Mouse (Mus musculus) lung, adult 10 weeks (tissue): ENCODE measurements around the gene Ggt7. TPM values are rescaled to one million over a fixed set of nuclear protein-coding genes. Genes with fewer than 3 reads are reported as not detected.

Experiments
- polyA plus RNA-seq: library from polyadenylated mRNA; stranded (reverse); fragments of 350-450 nt; fragmentation: Illumina TruSeq; extraction: RNeasy Lipid Tissue Mini Kit (QIAGEN cat#74804); gene quantifications from one replicate; pipeline ENCODE4 v1.2.3, GENCODE M21; 2014; ENCODE audit warnings: low read depth, low replicate concordance; ENCODE audit not compliant: insufficient read depth

The Ggt7 gene
- polyA plus RNA-seq: 1.4 TPM

GRCm38 (mm10) chr2:155517455-155518423 is at the start of gene Ggt7, which contains the start of gene Acss2:
Gene Ggt7, minus strand, starts transcription at chr2:155518237.
Gene Acss2, plus strand, starts transcription at chr2:155517948.

GRCm38 (mm10) chr2:155473570-155474088 is 44.4 kb downstream of the Ggt7 start, which contains the start of gene Ncoa6:
Gene Ncoa6, minus strand, starts transcription at chr2:155473894.

Other genes starting within 250 kb of the Ggt7 start
- gene Map1lc3a, start 241.9 kb downstream of the Ggt7 start, polyA plus RNA-seq: 275 TPM
- gene Pigu, start 160.8 kb downstream of the Ggt7 start, polyA plus RNA-seq: 25.2 TPM
- 58.4 TPM for gene Trp53inp2, start 137.2 kb downstream of the Ggt7 start, polyA plus RNA-seq
- gene Ncoa6, start 44.3 kb downstream of the Ggt7 start, polyA plus RNA-seq: 11.4 TPM
- gene Acss2, start 289 bp downstream of the Ggt7 start, polyA plus RNA-seq: 17.5 TPM
- 26.8 TPM for gene Gss, start 74.6 kb upstream of the Ggt7 start, polyA plus RNA-seq
- gene Myh7b, start 93.0 kb upstream of the Ggt7 start, polyA plus RNA-seq: not detected
- gene Trpc4ap, start 174.1 kb upstream of the Ggt7 start, polyA plus RNA-seq: 48.8 TPM
- gene Edem2, start 211.2 kb upstream of the Ggt7 start, polyA plus RNA-seq: 29.9 TPM
- gene Gm17581, start 217.6 kb upstream of the Ggt7 start, polyA plus RNA-seq: not detected
- gene Procr, start 232.9 kb upstream of the Ggt7 start, polyA plus RNA-seq: 3.2 TPM